Mouse (Mus musculus) liver, adult 2 months (tissue): ENCODE data around the gene Rhoa. TPM values are rescaled to one million over a fixed set of nuclear protein-coding genes. Genes with fewer than 3 reads are reported as not detected.

Experiments used
- DNase-seq: peaks from one replicate; pipeline ENCODE4 v3.0.0-alpha.2; 2011; ENCODE audit warnings: low read depth, low spot score; ENCODE audit errors: extremely low read depth
- H3K27ac ChIP-seq: fragments of 200-500 bp; replicated peaks from 2 replicates; pipeline ENCODE4 v1.5.1; 2012; ENCODE audit warnings: low read depth, mild to moderate bottlenecking, control low read depth, inconsistent platforms, low read length; ENCODE audit not compliant: insufficient read depth
- H3K27me3 ChIP-seq: fragments of 200-500 bp; 2 replicates; pipeline ENCODE4 v1.6.1; 2012; ENCODE audit warnings: mild to moderate bottlenecking, moderate library complexity, low read length, inconsistent platforms; ENCODE audit not compliant: control insufficient read depth, insufficient read depth
- H3K36me3 ChIP-seq: fragments of 200-500 bp; 2 replicates; pipeline ENCODE4 v1.6.1; 2012; ENCODE audit warnings: low read length, inconsistent platforms; ENCODE audit not compliant: control insufficient read depth, insufficient read depth
- H3K4me1 ChIP-seq: fragments of 200-500 bp; 2 replicates; pipeline ENCODE4 v1.6.1; 2011; ENCODE audit warnings: low read length; ENCODE audit not compliant: control insufficient read depth, insufficient read depth
- H3K4me3 ChIP-seq: fragments of 200-500 bp; 2 replicates; pipeline ENCODE4 v1.5.1; 2011; ENCODE audit warnings: low read depth, mild to moderate bottlenecking, control low read depth, low read length, moderate library complexity; ENCODE audit not compliant: insufficient read depth
- H3K79me2 ChIP-seq: fragments of 200-500 bp; 2 replicates; pipeline ENCODE4 v1.6.1; 2012; ENCODE audit warnings: inconsistent platforms, mild to moderate bottlenecking, low read length, moderate library complexity; ENCODE audit not compliant: control insufficient read depth, insufficient read depth
- H3K9ac ChIP-seq: fragments of 200-500 bp; 2 replicates; pipeline ENCODE4 v1.6.1; 2012; ENCODE audit warnings: low read depth, mild to moderate bottlenecking, control low read depth, inconsistent platforms, low read length
- CTCF ChIP-seq: fragments of 200-500 bp; IDR thresholded peaks from 2 replicates; pipeline ENCODE4 v1.5.1; 2011; ENCODE audit warnings: low read depth, low read length, control low read depth
- POLR2A ChIP-seq: fragments of 200-500 bp; IDR thresholded peaks from 2 replicates; pipeline ENCODE4 v1.6.1; 2011; ENCODE audit warnings: low read length, control low read depth; ENCODE audit not compliant: insufficient read depth; ENCODE audit errors: extremely low read depth
- WGBS: fragments of 180-500 bp; shearing (Covaris S2); methylation state at CpG from one replicate; pipeline ENCODE4 v1.1.7; 2018; 5-methylcytosine and 5-hydroxymethylcytosine counted together
- polyA plus RNA-seq: library from polyadenylated mRNA; depleted of rRNA; stranded (reverse); fragments of >200 nt; gene quantifications from 2 replicates; pipeline ENCODE4 v1.2.3, GENCODE M21; 2012
- total RNA-seq: library from RNA; depleted of rRNA; stranded (reverse); fragments of >200 nt; gene quantifications from 2 replicates; pipeline ENCODE4 v1.2.3, GENCODE M21; 2014

Rhoa gene
- total and polyA plus RNA-seq, 2 experiments: 64.7 to 123 TPM

DNA sequence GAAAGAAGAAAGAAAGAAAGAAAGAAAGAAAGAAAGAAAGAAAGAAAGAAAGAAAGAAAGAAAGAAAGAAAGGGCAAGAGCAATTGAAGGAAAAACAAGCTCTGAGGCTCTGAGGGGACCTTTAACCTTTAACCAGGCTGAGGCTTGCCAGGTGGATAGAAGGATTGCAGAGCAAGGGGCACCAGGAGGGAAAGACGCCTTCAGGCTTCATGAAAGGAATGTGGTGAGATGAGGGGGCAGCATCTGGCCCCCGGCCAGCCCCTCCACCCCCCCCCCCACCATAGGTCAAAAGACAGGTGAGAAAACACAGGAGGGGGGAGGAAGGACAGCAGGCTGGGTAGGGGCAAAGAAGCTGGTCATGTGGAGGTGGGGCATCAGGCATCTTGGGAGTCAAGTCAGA, 34.0 kb upstream of the Rhoa start:
- DNase-seq: peak; percentile 53
- no peaks in the 10 kb centered on the region for H3K27me3 ChIP-seq
- TF ChIP-seq CTCF (no peak), POLR2A (no peak)
- H3K79me2 ChIP-seq: no peaks in the 10 kb centered on the region
- H3K36me3 ChIP-seq: no peaks in the 10 kb centered on the region
- WGBS: 8% methylated on average over 2 of the region's 2 CpGs
- peaks cover 11% of the 10 kb centered on the region for H3K4me1 ChIP-seq
- H3K4me3 ChIP-seq: no peak overlapping the region
- no peak overlapping the region for H3K27ac ChIP-seq
- no peak overlapping the region for H3K9ac ChIP-seq

DNA sequence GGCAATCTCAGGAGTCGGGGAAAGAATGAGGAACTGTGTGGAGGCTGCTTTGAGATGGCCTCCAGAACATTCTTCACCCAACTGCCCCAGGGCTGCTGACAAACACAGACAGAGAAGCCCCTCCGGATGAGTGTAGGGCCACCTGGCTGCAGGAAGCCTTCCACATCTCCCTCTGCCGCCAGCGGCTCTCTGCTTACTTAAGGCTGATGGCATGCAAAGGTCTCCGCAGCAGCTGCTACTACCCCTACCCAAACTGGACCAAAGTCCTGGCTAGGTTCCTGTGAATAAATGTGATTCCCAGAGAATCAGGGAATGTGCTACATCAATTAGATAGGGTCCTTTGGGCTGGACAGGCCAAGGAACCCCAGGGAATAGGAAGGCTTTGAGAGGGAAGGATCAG, 33.2 kb upstream of the Rhoa start:
- Histone ChIP-seq H3K9ac (no peak overlapping the region), H3K4me3 (no peak overlapping the region), H3K79me2 (no peaks in the 10 kb centered on the region), H3K27ac (no peak overlapping the region), H3K36me3 (no peaks in the 10 kb centered on the region), H3K4me1 (peaks cover 11% of the 10 kb centered on the region), H3K27me3 (no peaks in the 10 kb centered on the region)
- 68% methylated on average over 5 of the region's 5 CpGs for WGBS
- DNase-seq: no peak
- no peak for TF ChIP-seq POLR2A
- no peak for TF ChIP-seq CTCF

DNA sequence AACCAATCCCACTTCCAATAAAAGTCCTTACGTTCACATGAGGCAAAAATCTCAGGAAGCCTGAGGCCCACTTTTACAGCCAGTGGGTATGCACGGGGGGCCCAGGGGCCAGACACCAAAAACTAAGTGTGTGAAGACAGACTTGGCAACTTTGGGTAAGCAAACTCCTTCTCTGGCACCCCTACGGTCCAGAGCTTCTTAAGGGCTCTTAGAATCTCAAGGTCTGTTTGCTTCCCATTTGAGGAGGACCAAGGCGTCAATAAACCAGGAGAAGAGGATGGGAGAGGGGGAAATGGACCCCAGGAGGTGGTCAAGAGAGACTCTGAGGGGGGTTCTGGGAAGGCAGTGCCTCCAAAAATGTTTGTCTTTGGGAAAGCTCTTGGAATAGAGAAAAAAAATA, 32.4 kb upstream of the Rhoa start:
- WGBS: 96% methylated on average over 4 of the region's 4 CpGs
- H3K4me3 ChIP-seq: no peak overlapping the region
- H3K36me3 ChIP-seq: no peaks in the 10 kb centered on the region
- TF ChIP-seq CTCF (no peak), POLR2A (no peak)
- H3K27ac ChIP-seq: no peak overlapping the region
- H3K9ac ChIP-seq: no peak overlapping the region
- DNase-seq: no peak
- peaks cover 11% of the 10 kb centered on the region for H3K4me1 ChIP-seq
- H3K27me3 ChIP-seq: no peaks in the 10 kb centered on the region
- no peaks in the 10 kb centered on the region for H3K79me2 ChIP-seq

DNA sequence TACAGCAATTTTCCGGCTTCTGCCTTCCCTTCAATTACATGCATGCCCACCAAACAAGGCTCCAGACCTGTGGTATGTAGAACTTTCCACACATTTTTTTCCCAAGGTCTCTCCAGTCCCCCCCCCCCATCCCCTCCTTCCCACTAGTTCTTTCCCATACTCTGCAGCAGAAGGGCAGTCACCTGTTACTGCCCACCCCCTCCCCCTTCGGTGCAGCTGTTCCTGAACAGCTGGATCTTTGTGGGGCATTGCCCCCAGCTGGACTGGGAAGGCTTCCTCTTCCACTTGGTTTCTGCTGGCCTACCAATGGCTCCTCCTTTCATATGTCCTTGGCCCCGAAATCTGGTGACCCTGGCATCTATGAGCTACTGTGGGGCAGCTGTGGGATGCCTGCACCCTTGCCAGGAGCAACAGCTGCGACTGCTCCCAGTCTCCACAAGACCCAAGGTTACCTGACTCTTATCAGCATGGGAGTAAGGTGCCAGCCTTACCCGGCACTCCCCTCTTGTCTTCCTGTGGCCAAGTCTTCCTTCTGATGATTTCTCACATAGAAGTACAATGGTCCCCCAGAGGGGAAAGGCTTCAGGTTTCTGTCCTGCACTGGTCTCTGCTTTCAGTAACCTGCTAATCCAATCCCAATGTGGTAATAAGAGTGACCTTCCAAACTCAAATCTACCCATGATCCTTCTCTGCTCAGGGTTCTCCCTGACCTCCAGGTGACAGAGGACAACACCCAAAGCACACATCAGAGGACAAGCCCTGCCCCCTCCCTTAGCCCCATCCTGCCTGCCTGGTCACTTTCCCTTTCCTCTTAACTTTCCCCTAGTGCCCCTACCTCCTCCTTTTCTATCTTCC, 31.2 kb upstream of the Rhoa start:
- no peaks in the 10 kb centered on the region for H3K79me2 ChIP-seq
- peak overlapping the region; percentile 60 for H3K27ac ChIP-seq
- H3K4me1 ChIP-seq: peaks cover 11% of the 10 kb centered on the region
- H3K9ac ChIP-seq: peak overlapping the region; percentile 6; the same call in 1 of the 2 replicates
- no peaks in the 10 kb centered on the region for H3K27me3 ChIP-seq
- DNase-seq: peak; percentile 86
- TF ChIP-seq CTCF (no peak), POLR2A (no peak)
- no peak overlapping the region for H3K4me3 ChIP-seq
- H3K36me3 ChIP-seq: no peaks in the 10 kb centered on the region
- 42% methylated on average over 5 of the region's 5 CpGs for WGBS

DNA sequence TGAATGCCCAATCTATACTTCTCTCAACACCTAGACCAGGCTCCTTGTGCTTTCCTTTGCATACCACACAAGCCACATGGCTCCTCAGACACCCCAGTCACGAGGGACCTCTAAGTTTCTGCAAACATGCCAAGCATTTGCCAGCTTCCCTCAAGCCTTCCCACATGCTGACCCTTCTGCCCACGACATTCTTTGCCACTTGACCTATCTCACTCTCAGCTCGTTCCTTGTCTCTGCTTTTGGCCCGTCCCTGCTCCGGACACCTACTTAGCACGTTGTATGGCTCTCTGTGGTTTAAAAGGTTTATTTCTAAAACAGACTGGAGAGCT, 30.6 kb upstream of the Rhoa start:
- Histone ChIP-seq H3K4me3 (no peak overlapping the region), H3K4me1 (peaks cover 11% of the 10 kb centered on the region), H3K9ac (no peak overlapping the region), H3K27me3 (no peaks in the 10 kb centered on the region), H3K79me2 (no peaks in the 10 kb centered on the region), H3K36me3 (no peaks in the 10 kb centered on the region), H3K27ac (peak overlapping the region; percentile 26)
- no peak for TF ChIP-seq POLR2A
- TF ChIP-seq CTCF: no peak
- no peak for DNase-seq
- WGBS: 47% methylated on average over 6 of the region's 6 CpGs
